Mouse (Mus musculus) testis, postnatal 14 days (tissue): ENCODE data around the gene Tmem266.
A peak's percentile ranks its signal among the peaks of the same experiment; 100 is the strongest.

Experiments
- DNase-seq: peaks from one replicate; pipeline ENCODE4 v3.0.0; 2021; ENCODE audit warnings: low spot score

The Tmem266 gene

DNA sequence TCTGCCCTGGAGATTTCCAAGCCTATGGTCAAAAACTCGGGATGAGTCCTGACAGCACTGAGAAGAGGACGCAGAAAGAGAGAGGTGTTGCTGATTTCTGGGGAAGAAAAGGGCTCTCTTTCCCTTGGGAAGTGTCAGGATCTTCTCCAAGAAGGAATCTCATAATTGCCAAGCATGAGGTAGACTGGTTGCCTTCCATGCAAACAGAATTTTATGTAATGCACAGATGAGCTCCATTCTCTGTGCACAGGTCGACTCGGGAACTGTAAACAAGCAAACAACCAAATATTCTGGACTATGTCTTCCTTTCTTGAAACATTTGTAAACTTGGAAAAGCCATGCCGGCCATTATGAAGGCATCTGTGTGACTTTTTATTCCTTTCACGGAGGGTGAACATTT, 2.7 kb downstream of the Tmem266 start:
- no peak for DNase-seq

DNA sequence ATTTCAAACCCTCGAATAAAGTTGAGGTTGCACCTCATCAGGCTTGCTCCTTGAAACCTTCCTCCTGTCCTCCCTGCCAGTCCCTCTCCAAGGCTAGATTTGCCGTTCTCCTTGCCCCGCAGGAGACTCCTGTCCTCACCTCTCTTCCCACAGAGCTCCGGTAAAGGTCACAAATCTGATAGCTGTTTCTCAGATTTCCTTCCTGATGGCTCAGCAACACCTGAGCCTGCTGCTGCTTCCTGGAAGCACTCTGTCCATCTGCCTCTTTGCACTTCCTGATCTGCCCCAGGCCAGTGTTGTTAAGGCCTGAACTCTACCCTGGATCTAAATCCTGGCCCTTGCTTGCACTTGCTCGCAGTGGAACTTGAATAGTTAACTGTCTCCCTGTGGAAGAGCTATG, 5.8 kb downstream of the Tmem266 start:
- no peak for DNase-seq

GRCm38 (mm10) chr9:55332949-55333348, 6.2 kb downstream of the Tmem266 start:
- DNase-seq = no peak

GRCm38 (mm10) chr9:55344165-55344564, 17.5 kb downstream of the Tmem266 start:
- no peak for DNase-seq

GRCm38 (mm10) chr9:55345332-55345731, 18.6 kb downstream of the Tmem266 start:
- DNase-seq = no peak

DNA sequence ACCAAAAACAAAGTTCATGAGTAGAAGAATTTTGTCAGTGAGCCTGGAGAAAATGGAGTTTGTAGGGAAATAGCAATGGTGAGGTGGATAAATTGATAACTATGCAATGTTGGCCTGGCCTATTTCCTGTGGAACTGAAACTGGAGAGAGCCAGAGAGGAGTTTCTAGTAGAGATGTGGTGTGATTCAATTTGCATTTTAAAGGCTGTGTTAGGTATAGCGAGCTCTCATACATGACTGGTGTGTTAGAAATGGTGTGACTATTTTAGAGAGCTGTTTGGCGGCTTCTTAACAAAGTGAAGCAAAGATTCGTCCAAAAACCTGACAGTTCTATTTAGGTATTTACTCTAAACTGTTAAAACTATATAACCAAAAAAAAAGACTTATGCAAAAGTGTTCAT, 22.0 kb downstream of the Tmem266 start:
- DNase-seq = no peak

- peak; percentile 54 for DNase-seq
Observed at GRCm38 (mm10) chr9:55354686-55355085, 28.0 kb downstream of the Tmem266 start.

DNA sequence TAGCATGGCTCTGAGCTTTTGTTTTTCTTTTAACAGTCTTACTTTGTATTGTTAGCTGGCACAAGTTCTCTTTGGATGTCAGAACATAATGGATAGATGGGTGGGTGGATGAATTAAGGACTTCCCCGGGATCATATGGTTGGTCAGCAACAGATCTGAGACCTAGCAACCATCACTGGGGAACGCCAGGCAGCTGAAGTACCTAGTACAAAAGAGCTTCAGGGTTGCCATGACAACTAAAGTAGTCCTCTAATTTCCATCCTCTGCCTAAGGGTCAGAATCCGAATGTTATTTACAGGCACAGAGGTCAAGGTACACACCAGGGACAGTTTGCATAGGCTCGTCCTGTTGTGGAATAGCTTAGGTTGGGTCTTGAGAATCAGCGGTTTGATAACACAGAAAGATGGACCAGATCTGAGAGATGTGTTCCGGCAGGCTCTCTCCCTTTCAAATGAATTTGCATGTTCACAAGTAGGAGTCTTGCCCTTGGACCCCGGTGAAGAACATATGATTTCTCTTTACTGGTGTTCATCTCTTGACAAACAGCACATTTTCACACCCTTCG, 28.6 kb downstream of the Tmem266 start:
- DNase-seq = no peak

- no peak for DNase-seq
Observed at GRCm38 (mm10) chr9:55357164-55357563, 30.5 kb downstream of the Tmem266 start.

DNA sequence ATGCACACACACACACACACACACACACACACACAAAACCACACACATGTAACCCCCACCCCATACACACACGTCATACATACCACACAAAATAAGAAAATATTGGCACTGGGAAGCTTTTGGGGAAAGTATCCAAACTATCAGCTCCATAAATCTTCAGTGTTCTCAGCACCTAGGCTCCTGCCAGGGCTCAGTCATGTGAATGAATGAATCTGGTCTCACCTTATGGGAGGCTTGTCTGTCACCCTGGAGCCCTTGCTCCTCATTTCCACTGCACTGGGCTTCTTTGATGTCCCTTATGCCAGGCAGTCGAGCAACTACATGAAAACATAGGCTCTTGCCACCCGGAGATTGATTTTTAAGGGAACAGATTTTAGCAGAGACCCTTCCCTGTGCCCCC, 33.7 kb downstream of the Tmem266 start:
- DNase-seq = no peak

GRCm38 (mm10) chr9:55360861-55361260, 34.1 kb downstream of the Tmem266 start:
- DNase-seq = no peak

DNA sequence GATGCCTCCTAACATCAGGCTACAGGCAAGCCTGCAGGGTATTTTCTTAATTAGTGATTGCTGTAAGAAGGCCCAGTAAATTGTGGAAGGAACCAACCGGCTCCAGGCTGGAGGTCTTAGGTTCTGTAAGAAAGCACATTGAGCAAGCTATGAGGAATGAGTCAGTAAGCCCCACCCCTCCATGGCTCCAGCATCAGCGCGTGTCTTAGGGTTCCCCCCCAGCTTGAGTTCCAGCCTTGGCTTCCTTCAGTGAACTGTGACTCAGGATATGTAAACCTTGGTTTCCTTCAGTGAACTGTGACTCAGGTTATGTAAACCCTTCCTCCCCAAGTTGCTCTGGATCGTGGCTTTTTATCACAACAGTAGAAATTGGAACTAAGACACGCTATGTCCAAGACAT, 35.3 kb downstream of the Tmem266 start:
- DNase-seq = no peak

GRCm38 (mm10) chr9:55363707-55364106, 37.0 kb downstream of the Tmem266 start:
- DNase-seq = no peak

DNA sequence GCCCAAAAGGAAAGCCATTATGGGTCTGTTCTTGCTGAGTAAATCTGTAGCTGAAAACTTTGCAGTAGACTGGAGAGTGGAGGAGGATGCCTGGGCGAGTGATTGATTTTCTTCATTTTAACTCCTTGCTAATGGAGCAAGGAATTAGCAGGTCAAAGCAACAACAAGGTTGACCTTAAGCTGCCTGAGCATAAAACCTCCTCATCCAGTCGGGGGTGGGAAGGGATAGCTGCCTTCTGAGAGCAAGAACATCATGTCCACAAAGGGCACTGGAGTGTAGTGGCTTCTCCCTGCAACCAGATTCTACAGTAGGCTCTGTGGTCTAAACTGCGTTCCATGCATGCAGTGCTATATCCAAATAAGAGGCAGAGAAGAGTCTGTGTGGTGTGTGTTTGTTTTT, 41.3 kb downstream of the Tmem266 start:
- DNase-seq = no peak

DNA sequence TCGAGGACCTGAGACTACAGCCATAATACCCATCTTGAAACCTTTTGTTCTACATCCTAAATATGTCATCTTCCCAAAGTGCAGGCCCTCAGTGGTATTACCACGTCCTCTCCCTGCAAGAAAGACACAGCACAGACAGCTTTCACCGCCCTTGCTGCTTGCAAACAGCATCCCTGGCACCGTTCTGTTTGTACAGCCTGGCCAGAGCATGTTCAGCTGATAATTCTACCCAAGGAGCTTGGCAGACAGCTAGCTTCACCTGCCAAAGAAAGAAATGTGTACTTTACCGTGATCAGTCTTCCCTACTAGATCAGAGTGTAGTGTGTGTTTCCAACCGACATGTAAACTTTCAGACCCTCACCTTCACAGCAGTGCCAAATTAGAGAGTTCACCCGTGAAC, 45.2 kb downstream of the Tmem266 start:
- no peak for DNase-seq

GRCm38 (mm10) chr9:55377603-55378250, 51.0 kb downstream of the Tmem266 start:
- no peak for DNase-seq

DNA sequence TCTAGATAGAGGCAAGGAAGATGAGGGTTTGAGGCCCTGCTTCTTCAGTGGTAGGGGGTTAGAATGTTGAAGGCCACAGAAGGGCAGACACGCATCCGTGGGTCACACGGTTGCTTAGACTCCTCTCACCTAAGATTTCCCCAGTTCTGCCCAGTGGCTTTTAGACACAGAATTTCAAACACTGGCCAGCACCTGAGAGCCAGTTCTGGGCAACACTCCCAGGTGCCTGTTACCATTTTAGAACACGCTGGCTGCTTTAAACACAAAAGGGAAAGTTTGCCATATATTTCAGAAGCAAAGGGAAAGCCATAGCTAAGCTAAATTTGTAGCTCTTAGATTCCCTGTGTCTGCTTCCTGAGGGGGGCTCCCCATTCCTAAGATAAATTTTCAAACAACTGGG, 54.7 kb downstream of the Tmem266 start:
- no peak for DNase-seq

GRCm38 (mm10) chr9:55382441-55382840, 55.7 kb downstream of the Tmem266 start:
- DNase-seq = peak; percentile 51

GRCm38 (mm10) chr9:55386117-55386516, 59.4 kb downstream of the Tmem266 start:
- no peak for DNase-seq

DNA sequence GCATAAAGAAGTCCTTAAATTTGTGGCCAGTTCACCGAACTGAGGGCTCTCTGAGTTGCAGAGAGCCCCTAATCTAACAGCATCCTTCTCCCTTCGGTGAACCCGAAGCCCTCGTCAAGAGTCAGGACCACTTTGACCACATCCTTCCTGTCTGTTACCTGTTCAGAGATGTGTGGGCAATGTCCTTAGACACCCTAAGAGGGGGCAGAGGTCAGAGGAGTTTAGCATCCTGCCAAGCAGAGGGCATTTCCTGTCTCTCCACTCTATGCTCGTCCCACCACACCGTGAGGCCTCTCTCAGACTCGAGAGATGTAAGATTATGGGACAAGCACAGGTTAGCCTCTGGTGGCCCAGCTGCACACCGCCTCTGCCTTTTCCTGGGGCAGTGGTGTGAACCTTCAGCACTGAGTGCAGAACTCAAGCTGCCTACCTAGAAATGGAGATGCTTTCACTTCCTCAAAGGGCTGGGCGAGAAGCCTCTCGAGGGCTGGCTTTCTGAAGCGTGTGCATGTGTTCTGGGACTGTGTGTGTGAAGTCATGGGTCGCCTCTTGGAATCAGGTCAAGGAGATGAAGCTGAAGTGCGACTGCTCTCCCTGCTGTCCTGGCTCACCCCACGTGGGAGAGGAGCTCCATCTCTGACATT, 61.3 kb downstream of the Tmem266 start:
- DNase-seq = no peak

GRCm38 (mm10) chr9:55391909-55392658, 65.4 kb downstream of the Tmem266 start:
- DNase-seq = peak; percentile 71

DNA sequence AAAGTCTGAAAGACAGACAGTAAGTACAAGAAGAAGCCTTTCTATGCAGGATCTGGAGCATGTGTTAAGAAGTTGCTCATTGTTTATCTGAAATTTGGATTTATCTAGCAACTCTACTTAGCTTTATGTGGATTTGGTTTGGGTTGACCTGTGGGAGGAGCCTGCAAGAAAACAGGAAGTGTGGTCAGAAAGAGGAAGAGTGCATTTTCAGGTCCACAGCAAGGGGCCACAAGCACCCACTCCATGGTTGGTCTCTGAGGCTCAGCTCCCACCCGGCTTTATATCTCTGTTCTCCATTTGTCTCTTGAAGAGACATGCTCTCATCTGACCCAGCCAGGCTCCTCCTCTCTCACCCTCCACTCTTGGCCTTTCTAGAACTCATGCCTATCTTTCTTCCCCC, 68.9 kb downstream of the Tmem266 start:
- no peak for DNase-seq

DNA sequence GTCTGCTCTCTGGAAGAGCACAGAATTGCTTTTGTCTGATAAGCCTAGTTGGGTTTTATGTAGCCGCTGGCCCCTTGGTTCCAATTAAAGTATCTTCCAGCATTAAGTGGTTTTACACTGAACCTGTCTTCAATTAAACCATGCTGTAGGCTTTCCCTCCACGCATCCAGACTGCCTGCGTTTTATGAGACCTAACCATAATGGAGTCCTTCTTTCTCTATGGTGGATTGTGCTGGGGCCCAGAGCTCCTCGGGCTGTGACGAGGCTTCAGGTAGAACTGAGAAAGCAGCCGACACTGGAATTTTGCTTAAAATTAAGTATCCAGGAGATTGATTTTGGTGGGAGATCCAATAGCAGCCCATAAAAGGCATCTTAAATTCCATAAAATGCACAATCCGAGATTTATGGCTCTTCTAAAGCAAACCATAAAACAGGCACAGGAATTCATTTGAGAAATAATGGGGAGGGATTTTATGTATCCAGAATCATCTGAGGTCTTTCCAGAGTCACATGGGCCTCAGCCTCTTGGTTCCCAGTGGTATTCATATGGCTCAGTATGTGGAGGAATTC, 72.4 kb downstream of the Tmem266 start:
- no peak for DNase-seq
